Mouse (Mus musculus) small intestine, adult 2 months (tissue): Measurements from ENCODE around the gene Gm29797.

Experiments used
- CTCF ChIP-seq: fragments of 200-500 bp; IDR thresholded peaks from 2 replicates; pipeline ENCODE4 v1.5.1; 2012; ENCODE audit warnings: low read depth, mild to moderate bottlenecking, control low read depth, inconsistent platforms, low read length, moderate library complexity, mixed read lengths; ENCODE audit not compliant: insufficient replicate concordance, insufficient read length; ENCODE audit errors: extremely low read depth
- POLR2A ChIP-seq: fragments of 200-500 bp; IDR thresholded peaks from 2 replicates; pipeline ENCODE4 v1.6.1; 2012; ENCODE audit warnings: low read depth, mild to moderate bottlenecking, control low read depth, inconsistent platforms, low read length, moderate library complexity

- TF ChIP-seq POLR2A (no peak), CTCF (no peak)
Measured at GRCm38 (mm10) chr2:181648926-181649325, 7.9 kb upstream of the Gm29797 start.
